Mouse (Mus musculus): Measurements from ENCODE around the gene Castor1.
A peak's percentile ranks its signal among the peaks of the same experiment; 100 is the strongest.

Castor1 gene

DNA sequence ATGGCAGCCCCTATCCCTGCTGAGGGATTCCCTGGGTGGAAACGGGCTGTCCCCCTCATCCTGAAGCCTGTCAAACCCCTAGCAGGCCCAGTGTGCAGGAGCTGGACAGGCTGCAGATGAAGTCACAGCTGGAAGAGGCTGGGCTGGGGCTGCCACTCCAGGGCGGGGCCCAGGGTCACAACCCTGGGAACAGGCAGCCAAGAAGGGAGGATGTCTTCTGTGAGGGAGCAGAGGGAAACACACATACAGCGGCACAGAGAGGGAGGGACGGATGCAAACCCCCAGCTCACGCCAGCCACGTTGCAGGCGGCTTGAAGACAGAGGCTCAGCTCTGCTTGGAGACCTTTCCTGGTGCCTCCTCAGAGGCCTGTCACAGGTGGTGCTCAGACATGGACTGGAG, 46.0 kb downstream of the Castor1 start:
- DNase-seq, result no peak

- peak; percentile 20 for DNase-seq
Observed at GRCm38 (mm10) chr11:4266271-4267201, 48.5 kb downstream of the Castor1 start.

GRCm38 (mm10) chr11:4267202-4267578, 49.2 kb downstream of the Castor1 start:
- no peak for DNase-seq

DNA sequence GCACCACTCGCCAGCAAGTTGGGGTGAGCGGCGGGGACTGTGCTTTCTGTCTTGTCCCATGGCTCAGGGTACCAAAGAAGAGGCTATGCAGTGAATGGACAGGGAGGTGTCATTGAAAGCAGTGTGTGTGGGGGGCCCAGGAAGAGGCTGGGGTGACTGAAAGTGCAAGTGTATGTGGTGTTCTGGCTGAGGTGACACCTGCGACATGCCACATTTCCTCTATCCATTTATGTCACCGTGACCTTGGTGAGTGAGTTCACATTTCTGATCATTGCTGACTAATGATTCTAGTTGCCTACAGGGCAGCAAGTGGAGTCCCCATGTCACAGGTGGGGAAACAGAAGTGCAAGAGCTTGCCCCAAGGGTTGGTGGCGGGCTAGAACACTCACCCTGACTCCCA, 50.5 kb downstream of the Castor1 start:
- DNase-seq, result no peak

GRCm38 (mm10) chr11:4270744-4271459, 52.9 kb downstream of the Castor1 start:
- no peak for DNase-seq

- no peak for DNase-seq
Observed at GRCm38 (mm10) chr11:4271544-4271943, 53.5 kb downstream of the Castor1 start.

Data from cerebellum, adult 11 months (tissue).